Mouse (Mus musculus): ENCODE results near the gene Krit1.

DNA sequence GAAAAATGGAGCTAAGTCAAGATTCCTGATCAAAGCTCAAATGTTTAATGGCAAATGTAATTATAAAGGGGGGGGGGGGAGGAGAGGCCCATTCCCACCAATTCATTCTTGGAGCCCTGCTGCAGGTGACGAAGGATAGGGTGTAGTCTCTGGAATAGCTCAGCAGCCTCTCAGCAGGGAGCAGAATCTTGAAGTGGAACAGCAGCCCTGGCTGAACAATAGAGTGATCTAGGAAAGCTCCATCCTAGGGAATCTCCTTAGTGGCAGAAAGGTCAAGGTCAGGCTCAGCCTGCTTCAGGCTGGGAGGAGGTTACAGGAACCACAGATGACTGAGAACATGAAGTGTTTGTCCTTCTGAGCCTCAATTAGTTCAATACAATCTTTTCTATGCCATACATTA is 69.4 kb downstream of the Krit1 start:
- TF ChIP-seq CTCF (IDR thresholded peaks at IDR 0.05; ENCODE audit: low read depth), result no peak
- TF ChIP-seq EP300 (IDR thresholded peaks at IDR 0.05; ENCODE audit: low read depth), result no peak
